Mouse (Mus musculus): Measurements from ENCODE around the gene Ncbp1. TPM values are rescaled to one million over a fixed set of nuclear protein-coding genes. Genes with fewer than 3 reads are reported as not detected.

Ncbp1 gene
- polyA plus RNA-seq (2015; fragmentation: Nextera tagmentation; extraction: Ambion mirVana), result 59.8 and 61.1 TPM in 2 replicates

DNA sequence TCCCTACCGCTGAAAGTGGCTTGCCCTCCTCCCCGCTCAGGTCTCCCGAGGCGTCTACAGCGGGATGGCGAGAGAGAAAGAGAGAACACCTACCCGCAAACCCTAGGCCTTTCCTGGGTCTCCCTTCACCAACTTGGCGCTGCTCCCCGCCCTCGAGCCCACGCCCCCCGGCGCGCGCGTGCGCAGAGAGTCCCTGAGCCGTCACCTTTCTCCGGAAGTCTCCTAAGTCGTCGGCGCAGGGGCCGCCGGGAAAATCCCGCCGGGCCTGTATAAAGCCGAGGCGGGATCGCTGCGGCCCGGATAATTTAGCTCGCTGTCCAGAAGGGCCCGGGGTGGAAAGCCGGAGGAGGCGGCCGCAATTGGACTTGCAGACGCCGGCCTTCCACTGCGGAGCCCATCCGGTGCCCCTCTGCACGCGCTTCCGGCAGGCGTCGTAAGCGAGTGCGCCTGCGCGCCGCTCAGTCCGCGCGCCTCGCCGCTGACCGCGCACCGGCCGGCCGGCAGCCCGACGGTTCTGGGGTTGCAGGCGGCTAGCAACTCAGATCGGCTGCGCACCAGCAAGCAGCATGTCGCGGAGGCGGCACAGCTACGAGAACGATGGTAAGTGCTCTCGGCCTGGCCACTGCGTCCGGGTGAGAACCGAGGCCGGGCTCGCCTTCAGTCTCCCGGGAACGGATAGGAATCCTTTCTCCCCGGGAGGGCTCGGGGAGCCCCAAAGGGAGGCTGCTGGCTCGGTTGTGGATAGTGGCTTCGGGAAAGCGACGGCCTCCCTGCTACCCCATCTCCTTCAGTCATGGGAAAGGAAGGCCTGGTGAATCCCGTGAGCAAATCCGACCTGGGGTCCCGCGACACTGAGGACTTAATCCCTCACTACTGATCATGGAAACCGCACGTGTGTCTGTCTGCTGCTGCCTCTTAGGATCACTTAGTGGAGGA, at the start of gene Ncbp1, which contains the start of gene Tstd2:
TSS of gene Ncbp1 (plus strand) at position 327 of the 936 bp plus-strand sequence.
TSS of gene Tstd2 (minus strand) at position 408 of the 936 bp plus-strand sequence.
- peak; percentile 92 for ATAC-seq (ENCODE audit: insufficient read depth, low FRiP score)
- peak within 1 kb of the TSS; percentile 96 for H3K9ac ChIP-seq (ENCODE audit: low read length)
- peak within 1 kb of the TSS; percentile 98 for H3K4me3 ChIP-seq (replicated peaks; ENCODE audit: low read length)
- peaks cover 18% of the 10 kb centered on the region for H3K4me1 ChIP-seq (ENCODE audit: control insufficient read depth, insufficient read depth, low read length)
- no peaks in the 10 kb centered on the region for H3K27me3 ChIP-seq (ENCODE audit: control insufficient read depth, insufficient read depth, low read length)
- no peaks in the 10 kb centered on the region for H3K9me3 ChIP-seq (replicated peaks; ENCODE audit: control insufficient read depth, low read length)
- peak within 1 kb of the TSS; percentile 86 for H3K4me2 ChIP-seq (ENCODE audit: low read depth, low read length)
- H3K27ac ChIP-seq (ENCODE audit: low read length), result peak within 1 kb of the TSS; percentile 99
- no peaks in the 10 kb centered on the region for H3K36me3 ChIP-seq (ENCODE audit: control insufficient read depth, insufficient read depth, low read length)
- under 1% methylated on average over 90 of the region's 90 CpGs for WGBS

DNA sequence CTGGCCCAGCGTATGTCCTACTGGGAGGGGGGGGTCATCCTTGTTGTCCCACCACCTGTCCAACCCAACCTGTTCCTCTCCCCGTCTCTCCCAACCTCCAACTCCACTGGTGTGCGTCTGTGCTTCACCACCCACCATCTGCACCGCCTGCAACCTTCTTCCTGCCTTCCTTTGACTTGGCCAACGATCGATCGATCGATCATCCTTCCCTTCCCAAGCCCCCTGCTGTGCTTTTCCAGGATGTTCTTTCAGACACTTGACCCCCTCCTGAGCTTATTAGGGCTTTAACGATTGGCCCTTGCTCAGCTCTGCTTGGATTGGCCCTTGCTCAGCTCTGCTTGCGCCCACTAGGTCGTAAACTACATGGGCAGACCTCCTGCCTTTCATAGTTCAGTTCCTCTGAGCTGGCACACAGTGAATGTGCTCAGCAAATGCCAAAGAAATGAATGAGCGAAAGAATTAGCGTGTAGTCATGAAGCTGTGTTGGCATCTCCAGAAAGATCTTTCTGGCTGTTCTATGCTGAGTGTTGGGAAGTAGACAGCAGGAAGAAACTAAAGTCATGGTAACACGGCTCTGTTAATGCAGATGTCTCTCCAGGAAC, 48.8 kb upstream of the Ncbp1 start:
- no peak overlapping the region for H3K4me3 ChIP-seq (replicated peaks; ENCODE audit: low read length)
- no peaks in the 10 kb centered on the region for H3K4me1 ChIP-seq (ENCODE audit: control insufficient read depth, insufficient read depth, low read length)
- H3K27me3 ChIP-seq (ENCODE audit: control insufficient read depth, insufficient read depth, low read length), result no peaks in the 10 kb centered on the region
- ATAC-seq (ENCODE audit: insufficient read depth, low FRiP score), result no peak
- H3K9ac ChIP-seq (ENCODE audit: low read length), result no peak overlapping the region
- no peak overlapping the region for H3K4me2 ChIP-seq (ENCODE audit: low read depth, low read length)
- no peaks in the 10 kb centered on the region for H3K36me3 ChIP-seq (ENCODE audit: control insufficient read depth, insufficient read depth, low read length)
- no peaks in the 10 kb centered on the region for H3K9me3 ChIP-seq (replicated peaks; ENCODE audit: control insufficient read depth, low read length)
- WGBS, result 86% methylated on average over 14 of the region's 14 CpGs
- no peak overlapping the region for H3K27ac ChIP-seq (ENCODE audit: low read length)

DNA sequence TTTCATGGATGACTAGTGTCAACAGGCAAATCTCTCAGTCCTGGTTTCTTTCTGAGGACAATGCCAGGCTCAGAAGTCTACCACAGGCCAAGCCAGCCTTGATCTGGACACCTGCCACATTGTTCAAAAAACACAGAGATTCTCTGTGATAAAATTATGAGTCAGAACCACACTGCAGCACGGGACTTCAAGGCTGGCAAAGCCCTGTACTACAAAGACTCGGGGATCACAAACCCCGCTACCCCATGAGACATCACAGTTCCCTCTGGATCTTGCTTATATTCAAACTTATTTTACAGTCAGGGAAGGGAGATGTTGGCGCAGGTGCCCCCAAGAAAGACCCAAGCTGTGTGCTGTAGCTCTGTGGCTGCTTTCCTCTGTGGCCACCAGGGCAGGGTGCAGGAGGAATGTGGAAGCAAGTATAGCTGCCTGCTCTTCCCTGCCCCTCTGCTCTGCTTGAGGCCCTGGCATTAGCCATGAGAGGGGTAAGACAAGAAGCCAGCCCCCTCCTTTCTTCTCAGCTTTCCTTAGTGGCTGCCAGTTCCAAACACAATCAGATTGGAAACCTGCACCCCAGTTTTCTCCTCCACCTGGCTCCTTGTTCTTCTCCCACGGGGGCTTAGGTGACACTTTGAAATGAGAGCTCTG, 45.9 kb upstream of the Ncbp1 start:
- Histone ChIP-seq H3K4me3 (replicated peaks; ENCODE audit: low read length) (no peak overlapping the region), H3K27ac (ENCODE audit: low read length) (no peak overlapping the region), H3K9me3 (replicated peaks; ENCODE audit: control insufficient read depth, low read length) (no peaks in the 10 kb centered on the region), H3K9ac (ENCODE audit: low read length) (no peak overlapping the region), H3K27me3 (ENCODE audit: control insufficient read depth, insufficient read depth, low read length) (0 out of 2 replicates have a peak, but pooled peaks cover 3% of the 10 kb centered on the region), H3K4me2 (ENCODE audit: low read depth, low read length) (no peak overlapping the region), H3K36me3 (ENCODE audit: control insufficient read depth, insufficient read depth, low read length) (no peaks in the 10 kb centered on the region), H3K4me1 (ENCODE audit: control insufficient read depth, insufficient read depth, low read length) (no peaks in the 10 kb centered on the region)
- no peak for ATAC-seq (ENCODE audit: insufficient read depth, low FRiP score)
- 78% methylated on average over 5 of the region's 5 CpGs for WGBS

DNA sequence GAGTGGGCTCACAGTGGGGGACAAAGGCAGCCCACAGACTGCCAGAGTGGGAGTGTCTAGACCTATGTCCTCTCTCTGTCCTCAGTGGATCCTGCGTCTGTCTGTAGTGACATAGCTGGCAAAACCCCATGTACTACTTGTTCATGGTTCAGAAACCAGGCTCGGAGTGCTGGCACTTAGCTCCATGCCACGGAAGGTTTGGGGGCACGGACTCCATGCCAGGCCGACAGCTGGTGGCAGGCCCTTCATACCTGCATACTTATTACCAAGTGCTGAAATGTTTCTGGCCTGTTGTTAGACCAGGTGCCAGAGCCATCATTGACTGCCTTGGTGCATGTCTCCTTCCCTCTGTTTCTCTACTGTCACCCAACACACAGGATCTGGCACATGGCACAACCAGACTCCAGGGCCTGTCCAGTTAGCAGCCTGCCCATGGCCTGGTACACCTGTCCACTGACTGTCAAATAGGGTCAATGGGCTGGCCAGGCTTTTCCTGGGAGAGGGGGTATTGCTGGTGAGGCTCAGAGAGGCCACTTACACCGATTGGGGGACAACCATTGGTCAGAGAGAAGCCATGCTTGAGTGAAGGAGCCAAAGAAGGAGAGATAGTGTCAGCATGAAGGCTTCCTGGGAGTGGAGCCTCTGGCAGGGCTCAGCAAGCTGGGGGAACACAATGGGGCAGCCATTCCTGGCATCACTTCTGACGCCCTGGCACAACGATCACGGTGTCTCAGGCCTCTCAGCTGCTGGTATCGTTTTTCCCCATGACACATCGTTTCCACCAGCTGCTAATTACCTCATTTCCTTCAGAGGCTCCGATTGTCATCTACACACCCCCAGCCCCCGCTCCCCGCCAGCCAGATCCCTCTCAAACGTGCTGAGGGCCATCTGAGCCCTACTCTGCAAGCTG, 43.2 kb upstream of the Ncbp1 start:
- 70% methylated on average over 15 of the region's 15 CpGs for WGBS
- Histone ChIP-seq H3K9me3 (replicated peaks; ENCODE audit: control insufficient read depth, low read length) (no peaks in the 10 kb centered on the region), H3K9ac (ENCODE audit: low read length) (no peak overlapping the region), H3K36me3 (ENCODE audit: control insufficient read depth, insufficient read depth, low read length) (no peaks in the 10 kb centered on the region), H3K27ac (ENCODE audit: low read length) (no peak overlapping the region), H3K27me3 (ENCODE audit: control insufficient read depth, insufficient read depth, low read length) (0 out of 2 replicates have a peak, but pooled peaks cover 3% of the 10 kb centered on the region), H3K4me2 (ENCODE audit: low read depth, low read length) (no peak overlapping the region), H3K4me1 (ENCODE audit: control insufficient read depth, insufficient read depth, low read length) (no peaks in the 10 kb centered on the region), H3K4me3 (replicated peaks; ENCODE audit: low read length) (no peak overlapping the region)
- no peak for ATAC-seq (ENCODE audit: insufficient read depth, low FRiP score)

DNA sequence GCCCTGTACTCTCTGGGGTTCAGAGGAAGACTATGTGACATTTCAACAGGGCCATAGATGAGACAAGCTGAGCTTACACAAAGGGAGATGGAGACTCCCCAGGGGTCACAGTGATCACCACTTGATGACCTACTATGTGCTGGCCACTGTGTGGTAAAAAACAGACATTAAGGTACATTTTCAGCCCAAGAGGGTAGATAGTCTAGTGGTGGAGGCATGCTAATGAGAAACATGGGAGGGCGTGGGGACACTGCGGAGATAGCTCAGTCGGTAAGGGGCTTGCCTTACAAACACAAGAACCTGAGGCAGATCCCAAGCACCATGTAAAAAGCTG, 42.6 kb upstream of the Ncbp1 start:
- no peak for ATAC-seq (ENCODE audit: insufficient read depth, low FRiP score)
- Histone ChIP-seq H3K4me2 (ENCODE audit: low read depth, low read length) (no peak overlapping the region), H3K9ac (ENCODE audit: low read length) (no peak overlapping the region), H3K27me3 (ENCODE audit: control insufficient read depth, insufficient read depth, low read length) (0 out of 2 replicates have a peak, but pooled peaks cover 3% of the 10 kb centered on the region), H3K36me3 (ENCODE audit: control insufficient read depth, insufficient read depth, low read length) (no peaks in the 10 kb centered on the region), H3K27ac (ENCODE audit: low read length) (no peak overlapping the region), H3K9me3 (replicated peaks; ENCODE audit: control insufficient read depth, low read length) (no peaks in the 10 kb centered on the region), H3K4me3 (replicated peaks; ENCODE audit: low read length) (no peak overlapping the region), H3K4me1 (ENCODE audit: control insufficient read depth, insufficient read depth, low read length) (peaks cover 1% of the 10 kb centered on the region)
- 91% methylated on average over 3 of the region's 3 CpGs for WGBS

DNA sequence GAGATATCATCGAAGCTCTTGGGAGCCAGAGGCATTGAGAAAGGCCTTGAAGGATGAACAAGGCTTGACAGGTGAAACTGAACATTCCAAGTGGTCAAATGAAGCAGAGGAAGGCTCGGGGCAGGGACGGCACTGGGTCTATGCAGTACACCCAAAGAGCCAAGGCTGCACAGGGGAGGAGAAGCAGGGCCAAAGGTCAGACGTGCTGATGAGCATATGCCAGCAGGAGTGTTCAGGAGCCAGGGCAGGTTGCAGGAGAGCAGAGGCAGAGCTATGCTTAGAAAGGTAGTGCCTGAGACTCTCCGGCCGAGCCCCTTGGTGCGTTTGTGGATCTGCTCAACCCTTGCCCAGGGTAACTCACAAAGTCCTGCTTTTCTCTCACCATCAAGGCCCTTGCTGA, 41.9 kb upstream of the Ncbp1 start:
- H3K9ac ChIP-seq (ENCODE audit: low read length), result no peak overlapping the region
- H3K4me3 ChIP-seq (replicated peaks; ENCODE audit: low read length), result no peak overlapping the region
- no peaks in the 10 kb centered on the region for H3K36me3 ChIP-seq (ENCODE audit: control insufficient read depth, insufficient read depth, low read length)
- 89% methylated on average over 7 of the region's 7 CpGs for WGBS
- no peak for ATAC-seq (ENCODE audit: insufficient read depth, low FRiP score)
- H3K27me3 ChIP-seq (ENCODE audit: control insufficient read depth, insufficient read depth, low read length), result 0 out of 2 replicates have a peak, but pooled peaks cover 3% of the 10 kb centered on the region
- H3K27ac ChIP-seq (ENCODE audit: low read length), result no peak overlapping the region
- no peak overlapping the region for H3K4me2 ChIP-seq (ENCODE audit: low read depth, low read length)
- H3K9me3 ChIP-seq (replicated peaks; ENCODE audit: control insufficient read depth, low read length), result no peaks in the 10 kb centered on the region
- H3K4me1 ChIP-seq (ENCODE audit: control insufficient read depth, insufficient read depth, low read length), result peaks cover 8% of the 10 kb centered on the region

DNA sequence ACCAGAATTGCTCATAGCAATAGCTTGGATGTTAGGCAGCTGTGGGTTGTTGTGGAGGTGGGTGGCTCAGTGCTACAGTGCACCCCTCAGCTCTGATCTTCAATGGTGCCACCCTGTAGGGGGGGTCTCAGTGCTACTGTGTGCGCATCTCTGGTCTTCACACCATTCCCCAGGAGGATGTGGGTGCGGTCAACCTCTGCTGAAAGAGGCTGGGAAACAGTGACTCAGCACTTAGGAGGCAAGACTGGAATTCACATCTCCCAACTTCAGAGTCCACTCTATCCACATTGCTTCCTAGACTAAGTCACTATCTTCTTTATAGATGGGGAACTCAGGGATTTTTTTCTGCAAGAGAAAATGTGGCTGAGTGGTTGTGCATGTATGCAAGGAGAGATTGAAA, 40.8 kb upstream of the Ncbp1 start:
- Histone ChIP-seq H3K9ac (ENCODE audit: low read length) (no peak overlapping the region), H3K4me1 (ENCODE audit: control insufficient read depth, insufficient read depth, low read length) (peaks cover 10% of the 10 kb centered on the region), H3K27ac (ENCODE audit: low read length) (no peak overlapping the region), H3K4me2 (ENCODE audit: low read depth, low read length) (no peak overlapping the region), H3K4me3 (replicated peaks; ENCODE audit: low read length) (no peak overlapping the region), H3K36me3 (ENCODE audit: control insufficient read depth, insufficient read depth, low read length) (no peaks in the 10 kb centered on the region), H3K27me3 (ENCODE audit: control insufficient read depth, insufficient read depth, low read length) (0 out of 2 replicates have a peak, but pooled peaks cover 3% of the 10 kb centered on the region), H3K9me3 (replicated peaks; ENCODE audit: control insufficient read depth, low read length) (no peaks in the 10 kb centered on the region)
- no peak for ATAC-seq (ENCODE audit: insufficient read depth, low FRiP score)
- WGBS, result 89% methylated on average over 2 of the region's 2 CpGs

DNA sequence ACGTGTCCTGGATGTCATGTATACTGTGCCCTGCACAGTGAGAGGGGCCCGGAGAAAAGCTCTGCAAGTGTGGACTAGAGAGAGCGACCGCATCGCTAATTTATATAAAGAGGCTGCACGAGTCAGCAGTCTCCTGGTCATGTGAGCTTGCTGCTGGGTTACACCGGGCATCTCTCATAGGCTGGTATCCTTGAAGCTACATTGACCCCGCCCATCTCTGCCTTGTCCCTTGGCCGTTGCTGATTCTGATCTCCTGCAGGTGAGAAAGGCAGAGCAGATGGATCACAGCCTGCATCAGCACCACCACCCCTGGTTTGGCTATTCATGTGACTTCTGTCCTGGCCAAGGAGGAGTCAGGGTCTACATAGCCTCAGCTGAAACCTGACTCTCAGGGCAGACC, 39.3 kb upstream of the Ncbp1 start:
- no peak overlapping the region for H3K9ac ChIP-seq (ENCODE audit: low read length)
- no peak overlapping the region for H3K4me3 ChIP-seq (replicated peaks; ENCODE audit: low read length)
- H3K4me1 ChIP-seq (ENCODE audit: control insufficient read depth, insufficient read depth, low read length), result peaks cover 10% of the 10 kb centered on the region
- WGBS, result 72% methylated on average over 9 of the region's 9 CpGs
- 0 out of 2 replicates have a peak, but pooled peaks cover 3% of the 10 kb centered on the region for H3K27me3 ChIP-seq (ENCODE audit: control insufficient read depth, insufficient read depth, low read length)
- no peak for ATAC-seq (ENCODE audit: insufficient read depth, low FRiP score)
- H3K4me2 ChIP-seq (ENCODE audit: low read depth, low read length), result no peak overlapping the region
- H3K9me3 ChIP-seq (replicated peaks; ENCODE audit: control insufficient read depth, low read length), result no peaks in the 10 kb centered on the region
- H3K36me3 ChIP-seq (ENCODE audit: control insufficient read depth, insufficient read depth, low read length), result no peaks in the 10 kb centered on the region
- H3K27ac ChIP-seq (ENCODE audit: low read length), result no peak overlapping the region
